Mouse (Mus musculus): ENCODE results near the gene Enox1. TPM values are rescaled to one million over a fixed set of nuclear protein-coding genes. Genes with fewer than 3 reads are reported as not detected.

Enox1 gene
- polyA plus RNA-seq, 1 experiment from 2014 or later, result 6.2 TPM

DNA sequence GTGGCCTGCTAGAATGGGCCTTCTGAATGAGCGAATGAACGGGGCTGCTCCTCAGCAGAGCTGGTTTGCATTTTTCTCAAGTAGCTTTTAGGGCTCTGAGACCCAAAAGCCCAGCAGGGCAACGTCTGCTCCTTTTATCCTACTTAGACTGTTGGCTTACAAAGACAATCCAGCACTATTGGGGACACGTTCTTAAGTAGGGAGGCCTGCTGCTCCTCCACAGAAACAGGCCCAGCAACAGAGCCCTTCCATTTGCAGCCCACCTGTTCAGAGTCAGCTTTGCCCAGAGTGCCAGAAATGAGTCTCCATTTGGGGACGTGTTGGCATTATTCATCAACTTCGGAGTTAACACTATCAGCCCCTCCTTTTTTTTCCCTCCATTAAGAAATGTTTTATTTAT is 548.4 kb downstream of the Enox1 start:
- no peak overlapping the region for H3K4me2 ChIP-seq (ENCODE audit: low read length)
- H3K27ac ChIP-seq (ENCODE audit: low read depth), result no peak overlapping the region
- 72% methylated on average over 6 of the region's 6 CpGs for WGBS
- no peaks in the 10 kb centered on the region for H3K4me1 ChIP-seq (replicated peaks; ENCODE audit: control insufficient read depth, insufficient read depth, low read length)
- no peak overlapping the region for H3K4me3 ChIP-seq (ENCODE audit: low read depth, low read length)
- no peaks in the 10 kb centered on the region for H3K27me3 ChIP-seq (replicated peaks; ENCODE audit: control insufficient read depth, insufficient read depth, low read length)
- DNase-seq (ENCODE audit: low spot score) (no peak), ATAC-seq (replicated peaks; ENCODE audit: low FRiP score, low TSS enrichment, low read depth) (no peak)
- no peak overlapping the region for H3K9ac ChIP-seq (ENCODE audit: low read length)
- no peaks in the 10 kb centered on the region for H3K36me3 ChIP-seq (ENCODE audit: control insufficient read depth, insufficient read depth, low read length)
- H3K9me3 ChIP-seq (ENCODE audit: control insufficient read depth, low read length), result no peaks in the 10 kb centered on the region

DNA sequence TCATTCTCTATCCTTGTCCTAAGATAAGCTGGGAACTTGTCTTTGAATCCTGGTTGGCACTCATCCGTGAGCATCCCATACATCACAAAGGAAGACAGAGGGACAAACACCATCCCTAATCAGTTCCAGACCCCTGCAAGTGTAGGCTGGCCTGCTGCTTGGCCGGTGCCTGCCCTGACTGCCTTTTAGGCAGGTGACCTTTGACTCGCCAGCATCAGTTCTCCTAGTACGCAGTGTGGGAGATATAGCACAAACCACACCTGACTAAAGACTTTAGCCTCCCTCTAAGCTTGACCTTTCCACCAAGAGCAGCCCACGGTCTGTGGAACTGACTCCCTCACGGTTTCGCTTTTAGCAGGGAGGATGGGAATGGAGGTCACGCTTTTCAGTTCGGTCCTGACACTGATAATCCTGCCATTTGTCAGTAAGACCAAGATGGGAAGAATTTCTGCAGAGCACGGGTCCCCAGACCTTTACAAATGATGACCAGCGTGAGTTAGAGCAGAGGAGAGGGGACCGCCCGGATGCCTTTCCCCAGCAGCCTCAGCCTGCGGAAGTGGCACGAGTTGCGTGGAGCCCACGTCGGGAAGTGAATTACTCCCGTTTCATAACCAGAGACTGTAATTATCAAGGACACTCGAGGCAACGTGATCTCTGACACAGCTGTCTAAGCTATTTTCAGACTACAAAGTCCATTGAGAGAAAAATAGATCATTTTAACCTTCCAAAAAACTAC is 550.1 kb downstream of the Enox1 start:
- H3K4me1 ChIP-seq (replicated peaks; ENCODE audit: control insufficient read depth, insufficient read depth, low read length), result no peaks in the 10 kb centered on the region
- no peak overlapping the region for H3K4me2 ChIP-seq (ENCODE audit: low read length)
- H3K4me3 ChIP-seq (ENCODE audit: low read depth, low read length), result no peak overlapping the region
- H3K9me3 ChIP-seq (ENCODE audit: control insufficient read depth, low read length), result no peaks in the 10 kb centered on the region
- H3K36me3 ChIP-seq (ENCODE audit: control insufficient read depth, insufficient read depth, low read length), result no peaks in the 10 kb centered on the region
- DNase-seq (ENCODE audit: low spot score) (no peak), ATAC-seq (replicated peaks; ENCODE audit: low FRiP score, low TSS enrichment, low read depth) (no peak)
- no peaks in the 10 kb centered on the region for H3K27me3 ChIP-seq (replicated peaks; ENCODE audit: control insufficient read depth, insufficient read depth, low read length)
- WGBS, result 57% methylated on average over 21 of the region's 21 CpGs
- no peak overlapping the region for H3K27ac ChIP-seq (ENCODE audit: low read depth)
- H3K9ac ChIP-seq (ENCODE audit: low read length), result no peak overlapping the region

DNA sequence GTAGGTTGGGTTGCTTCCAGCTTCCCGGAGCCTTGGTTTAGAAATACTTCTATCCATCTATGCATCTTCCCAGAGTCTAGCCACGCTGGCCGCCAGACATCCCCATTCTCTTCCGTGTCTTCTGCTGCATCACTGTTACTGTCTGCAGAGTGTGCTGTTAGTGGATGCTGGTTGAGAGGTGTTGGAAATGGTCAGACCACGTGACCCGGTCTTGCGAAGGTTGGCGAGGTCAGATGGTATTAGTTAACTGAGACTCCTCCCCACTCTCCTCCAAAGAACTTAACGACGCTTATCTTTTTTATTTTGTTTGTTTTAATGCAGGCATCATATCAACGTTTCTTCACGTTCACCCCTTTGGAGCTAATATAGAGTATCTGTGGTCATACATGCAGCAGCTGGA is 550.7 kb downstream of the Enox1 start:
- H3K36me3 ChIP-seq (ENCODE audit: control insufficient read depth, insufficient read depth, low read length), result no peaks in the 10 kb centered on the region
- no peak overlapping the region for H3K9ac ChIP-seq (ENCODE audit: low read length)
- DNase-seq (ENCODE audit: low spot score), result no peak
- H3K27ac ChIP-seq (ENCODE audit: low read depth), result no peak overlapping the region
- H3K9me3 ChIP-seq (ENCODE audit: control insufficient read depth, low read length), result no peaks in the 10 kb centered on the region
- no peak overlapping the region for H3K4me3 ChIP-seq (ENCODE audit: low read depth, low read length)
- H3K27me3 ChIP-seq (replicated peaks; ENCODE audit: control insufficient read depth, insufficient read depth, low read length), result no peaks in the 10 kb centered on the region
- WGBS, result 70% methylated on average over 12 of the region's 12 CpGs
- no peak overlapping the region for H3K4me2 ChIP-seq (ENCODE audit: low read length)
- H3K4me1 ChIP-seq (replicated peaks; ENCODE audit: control insufficient read depth, insufficient read depth, low read length), result no peaks in the 10 kb centered on the region
- ATAC-seq (replicated peaks; ENCODE audit: low FRiP score, low TSS enrichment, low read depth), result no peak

DNA sequence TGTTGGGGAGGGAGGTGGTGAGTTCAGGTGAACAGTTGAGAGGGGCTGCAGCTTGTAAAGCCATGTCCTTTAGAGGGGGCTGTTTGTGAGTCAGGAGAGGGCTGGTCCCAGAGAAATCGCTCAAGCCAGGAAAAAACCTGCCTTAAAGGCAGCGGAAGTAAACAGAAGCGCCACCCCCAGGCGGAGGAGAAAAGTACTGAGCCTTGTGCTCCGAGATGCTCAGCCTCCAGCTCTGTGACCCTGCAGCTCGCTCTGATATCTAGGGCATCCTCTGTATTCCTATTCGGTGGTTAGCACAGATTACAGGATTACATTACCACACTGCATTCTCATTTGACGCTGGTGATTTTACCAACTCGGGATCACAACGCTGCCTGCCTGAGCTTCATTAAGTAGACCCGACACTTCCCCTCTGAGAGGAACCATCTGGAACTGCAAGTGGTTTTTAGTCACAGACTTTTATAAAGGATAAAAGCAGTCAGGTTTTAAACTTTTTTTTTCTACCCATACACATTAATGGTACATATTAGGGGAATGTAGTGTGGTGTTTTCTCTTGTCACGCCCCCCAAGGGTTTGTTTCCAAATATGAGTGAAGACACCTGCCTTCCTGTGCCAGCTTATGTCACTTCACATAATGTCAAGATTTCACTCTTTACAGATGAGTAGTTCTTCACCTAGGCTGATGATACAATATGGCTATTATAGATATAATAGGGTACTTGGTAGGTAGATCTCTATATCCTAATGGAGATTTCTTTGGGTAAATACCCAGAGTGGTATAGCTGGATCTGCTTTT is 552.0 kb downstream of the Enox1 start:
- DNase-seq (ENCODE audit: low spot score) (no peak), ATAC-seq (replicated peaks; ENCODE audit: low FRiP score, low TSS enrichment, low read depth) (no peak)
- Histone ChIP-seq H3K27ac (ENCODE audit: low read depth) (no peak overlapping the region), H3K4me3 (ENCODE audit: low read depth, low read length) (no peak overlapping the region), H3K36me3 (ENCODE audit: control insufficient read depth, insufficient read depth, low read length) (no peaks in the 10 kb centered on the region), H3K4me2 (ENCODE audit: low read length) (no peak overlapping the region), H3K9me3 (ENCODE audit: control insufficient read depth, low read length) (no peaks in the 10 kb centered on the region), H3K4me1 (replicated peaks; ENCODE audit: control insufficient read depth, insufficient read depth, low read length) (no peaks in the 10 kb centered on the region), H3K9ac (ENCODE audit: low read length) (no peak overlapping the region), H3K27me3 (replicated peaks; ENCODE audit: control insufficient read depth, insufficient read depth, low read length) (no peaks in the 10 kb centered on the region)
- 46% methylated on average over 12 of the region's 12 CpGs for WGBS

DNA sequence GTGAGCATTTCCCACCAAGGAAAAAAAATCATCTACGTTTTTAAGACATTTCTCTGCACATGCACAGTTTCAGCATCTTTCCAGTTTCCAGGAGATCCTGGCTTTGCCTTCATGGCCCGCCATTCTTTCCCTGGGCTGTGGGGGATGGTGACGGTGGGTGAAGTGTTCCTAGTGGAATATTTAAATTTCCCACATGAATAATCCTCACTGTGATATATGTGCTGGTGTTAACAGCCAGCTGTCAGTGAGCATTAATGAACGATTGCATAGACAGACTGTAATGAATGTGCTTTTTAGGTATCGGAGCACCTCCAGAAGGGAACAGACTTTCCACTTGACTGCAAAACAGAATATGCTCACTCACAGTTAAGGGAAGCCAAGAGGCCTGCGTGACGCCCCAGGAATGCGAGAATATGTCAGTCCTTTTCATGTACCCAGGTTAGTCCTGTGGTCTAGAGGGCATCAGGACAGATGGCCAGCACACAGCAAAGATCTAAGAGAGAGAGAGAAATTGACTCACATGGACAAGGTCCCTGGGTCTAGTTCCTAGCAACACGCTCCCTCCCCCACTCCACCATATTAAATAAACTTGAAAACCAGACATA is 558.5 kb downstream of the Enox1 start:
- Histone ChIP-seq H3K4me2 (ENCODE audit: low read length) (no peak overlapping the region), H3K9me3 (ENCODE audit: control insufficient read depth, low read length) (no peaks in the 10 kb centered on the region), H3K4me3 (ENCODE audit: low read depth, low read length) (no peak overlapping the region), H3K36me3 (ENCODE audit: control insufficient read depth, insufficient read depth, low read length) (no peaks in the 10 kb centered on the region), H3K27ac (ENCODE audit: low read depth) (no peak overlapping the region), H3K9ac (ENCODE audit: low read length) (no peak overlapping the region), H3K4me1 (replicated peaks; ENCODE audit: control insufficient read depth, insufficient read depth, low read length) (no peaks in the 10 kb centered on the region), H3K27me3 (replicated peaks; ENCODE audit: control insufficient read depth, insufficient read depth, low read length) (no peaks in the 10 kb centered on the region)
- ATAC-seq (replicated peaks; ENCODE audit: low FRiP score, low TSS enrichment, low read depth) (no peak), DNase-seq (ENCODE audit: low spot score) (no peak)
- 75% methylated on average over 9 of the region's 9 CpGs for WGBS

DNA sequence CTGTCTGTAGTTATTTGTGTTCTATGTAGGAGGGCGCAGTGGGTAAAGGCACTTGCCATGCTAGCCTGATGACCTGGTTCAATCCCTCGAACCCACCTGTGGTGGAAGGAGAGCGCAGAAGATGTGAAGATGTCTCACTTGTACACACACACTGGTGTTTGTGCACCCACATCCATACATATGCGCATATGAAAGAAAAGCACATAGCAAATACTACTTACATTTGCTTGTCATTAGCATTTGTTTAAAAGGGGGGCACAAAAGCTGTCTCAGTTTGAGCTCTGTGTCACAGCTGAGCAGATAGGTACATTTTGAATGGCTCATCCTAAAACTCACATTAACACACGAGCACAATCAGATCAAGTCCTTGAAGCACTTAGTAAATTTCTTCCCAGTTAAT is 560.4 kb downstream of the Enox1 start:
- no peaks in the 10 kb centered on the region for H3K27me3 ChIP-seq (replicated peaks; ENCODE audit: control insufficient read depth, insufficient read depth, low read length)
- no peak overlapping the region for H3K27ac ChIP-seq (ENCODE audit: low read depth)
- no peak for DNase-seq (ENCODE audit: low spot score)
- ATAC-seq (replicated peaks; ENCODE audit: low FRiP score, low TSS enrichment, low read depth), result no peak
- no peak overlapping the region for H3K4me2 ChIP-seq (ENCODE audit: low read length)
- no peaks in the 10 kb centered on the region for H3K4me1 ChIP-seq (replicated peaks; ENCODE audit: control insufficient read depth, insufficient read depth, low read length)
- no peak overlapping the region for H3K9ac ChIP-seq (ENCODE audit: low read length)
- no peak overlapping the region for H3K4me3 ChIP-seq (ENCODE audit: low read depth, low read length)
- WGBS, result 95% methylated on average over 5 of the region's 5 CpGs
- no peaks in the 10 kb centered on the region for H3K9me3 ChIP-seq (ENCODE audit: control insufficient read depth, low read length)
- H3K36me3 ChIP-seq (ENCODE audit: control insufficient read depth, insufficient read depth, low read length), result no peaks in the 10 kb centered on the region

DNA sequence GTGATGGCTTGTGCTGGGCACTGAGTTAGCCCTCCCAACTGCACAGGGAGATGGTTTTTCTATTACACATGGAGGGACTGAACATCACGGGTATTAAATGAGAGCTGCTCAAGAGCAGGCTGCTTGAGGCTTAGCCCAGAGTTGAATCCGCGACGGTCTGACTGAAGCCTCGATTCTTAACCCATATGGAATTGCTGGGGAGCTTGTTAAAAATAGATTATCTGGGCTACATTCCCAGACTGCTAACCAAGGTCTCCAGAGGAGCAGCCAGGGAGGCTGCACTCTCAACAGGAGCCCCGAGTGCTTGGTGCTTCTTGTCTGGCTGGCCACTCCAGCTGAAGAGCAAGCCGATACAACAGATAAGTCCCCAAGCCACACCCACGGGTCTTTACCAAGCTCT is 562.3 kb downstream of the Enox1 start:
- no peak overlapping the region for H3K4me3 ChIP-seq (ENCODE audit: low read depth, low read length)
- H3K36me3 ChIP-seq (ENCODE audit: control insufficient read depth, insufficient read depth, low read length), result no peaks in the 10 kb centered on the region
- WGBS, result 74% methylated on average over 8 of the region's 8 CpGs
- H3K27ac ChIP-seq (ENCODE audit: low read depth), result no peak overlapping the region
- H3K4me2 ChIP-seq (ENCODE audit: low read length), result no peak overlapping the region
- no peak for ATAC-seq (replicated peaks; ENCODE audit: low FRiP score, low TSS enrichment, low read depth)
- no peaks in the 10 kb centered on the region for H3K4me1 ChIP-seq (replicated peaks; ENCODE audit: control insufficient read depth, insufficient read depth, low read length)
- no peaks in the 10 kb centered on the region for H3K27me3 ChIP-seq (replicated peaks; ENCODE audit: control insufficient read depth, insufficient read depth, low read length)
- no peaks in the 10 kb centered on the region for H3K9me3 ChIP-seq (ENCODE audit: control insufficient read depth, low read length)
- DNase-seq (ENCODE audit: low spot score), result no peak
- H3K9ac ChIP-seq (ENCODE audit: low read length), result no peak overlapping the region

DNA sequence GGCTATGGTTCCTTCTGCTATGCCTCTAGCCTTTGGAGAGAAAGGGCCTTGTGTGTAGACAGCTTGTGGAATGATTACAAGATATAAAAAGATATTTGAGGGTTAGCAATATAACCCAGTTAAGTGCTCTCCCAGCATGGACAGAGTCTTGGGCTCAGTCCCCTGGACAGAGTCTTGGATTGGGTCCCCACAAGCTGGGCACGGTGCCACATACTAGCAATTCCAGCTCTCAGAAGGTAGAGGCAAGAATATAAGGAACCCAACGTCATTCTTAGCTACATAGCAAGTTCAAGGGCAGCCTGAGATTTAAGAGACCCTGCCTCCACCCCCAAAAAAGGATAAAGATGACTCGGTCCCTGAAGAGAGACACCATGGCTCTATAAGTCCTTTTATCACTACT is 581.5 kb downstream of the Enox1 start:
- H3K4me3 ChIP-seq (ENCODE audit: low read depth, low read length), result no peak overlapping the region
- H3K4me1 ChIP-seq (replicated peaks; ENCODE audit: control insufficient read depth, insufficient read depth, low read length), result no peaks in the 10 kb centered on the region
- no peak overlapping the region for H3K27ac ChIP-seq (ENCODE audit: low read depth)
- H3K36me3 ChIP-seq (ENCODE audit: control insufficient read depth, insufficient read depth, low read length), result no peaks in the 10 kb centered on the region
- no peaks in the 10 kb centered on the region for H3K27me3 ChIP-seq (replicated peaks; ENCODE audit: control insufficient read depth, insufficient read depth, low read length)
- WGBS, result 75% methylated on average over 3 of the region's 3 CpGs
- DNase-seq (ENCODE audit: low spot score) (no peak), ATAC-seq (replicated peaks; ENCODE audit: low FRiP score, low TSS enrichment, low read depth) (no peak)
- H3K4me2 ChIP-seq (ENCODE audit: low read length), result no peak overlapping the region
- no peak overlapping the region for H3K9ac ChIP-seq (ENCODE audit: low read length)
- peaks cover 9% of the 10 kb centered on the region for H3K9me3 ChIP-seq (ENCODE audit: control insufficient read depth, low read length)

Measured in intestine, embryonic 14.5 days (tissue).